Mouse (Mus musculus) hindbrain, embryonic 11.5 days (tissue): ENCODE measurements at regions not wholly inside any gene's neighbourhood (a gene's known extent, or its start where the extent isn't known, plus 50 kb on each side); places are given as distances from the start of the nearest gene placed in this dataset.
"Not testable (repeated sequence)": the region's sequence is repeated elsewhere in the genome, so short reads cannot be mapped to it uniquely, and the experiment has no call there.

Experiments
- ATAC-seq: fragments of 200-750 bp; cut with Nextera tagmentation; 2 replicates; pipeline ENCODE4 v1.8.0; 2017; ENCODE audit warnings: mild to moderate bottlenecking, moderate TSS enrichment, moderate library complexity; ENCODE audit not compliant: low FRiP score
- DNase-seq: peaks from one replicate; pipeline ENCODE4 v3.0.0-alpha.2; 2015; ENCODE audit warnings: low spot score
- H3K27ac ChIP-seq: fragments of 300-500 bp; sonication (generic); 2 replicates; pipeline ENCODE4 v1.5.1; 2014; ENCODE audit warnings: mild to moderate bottlenecking, low read depth, low read length
- H3K27me3 ChIP-seq: fragments of 300-500 bp; sonication (generic); 2 replicates; pipeline ENCODE4 v1.6.1; 2014; ENCODE audit warnings: mild to moderate bottlenecking, low read length, moderate library complexity, mixed read lengths; ENCODE audit not compliant: control insufficient read depth, insufficient read depth
- H3K36me3 ChIP-seq: fragments of 300-500 bp; sonication (generic); 2 replicates; pipeline ENCODE4 v1.6.1; 2014; ENCODE audit warnings: mild to moderate bottlenecking, low read length, moderate library complexity, mixed read lengths; ENCODE audit not compliant: control insufficient read depth, insufficient read depth
- H3K4me1 ChIP-seq: fragments of 300-500 bp; sonication (generic); replicated peaks from 2 replicates; pipeline ENCODE4 v1.6.1; 2014; ENCODE audit warnings: low read length, mixed read lengths; ENCODE audit not compliant: control insufficient read depth, insufficient read depth
- H3K4me2 ChIP-seq: fragments of 300-500 bp; sonication (generic); replicated peaks from 2 replicates; pipeline ENCODE4 v1.6.1; 2014; ENCODE audit warnings: mild to moderate bottlenecking, low read depth, low read length
- H3K4me3 ChIP-seq: fragments of 300-500 bp; sonication (generic); 2 replicates; pipeline ENCODE4 v1.5.1; 2014; ENCODE audit warnings: low read depth, low read length
- H3K9ac ChIP-seq: fragments of 300-500 bp; sonication (generic); 2 replicates; pipeline ENCODE4 v1.6.1; 2014; ENCODE audit warnings: low read depth, low read length
- H3K9me3 ChIP-seq: fragments of 300-500 bp; sonication (generic); 2 replicates; pipeline ENCODE4 v1.6.1; 2016; ENCODE audit warnings: low read length; ENCODE audit not compliant: control insufficient read depth
- WGBS: fragments of 180-500 bp; shearing (Covaris S2); extraction: QIAGEN DNeasy Blood & Tissue Kit; methylation state at CpG from one replicate; pipeline ENCODE4 v1.1.7; 2014; 5-methylcytosine and 5-hydroxymethylcytosine counted together

DNA sequence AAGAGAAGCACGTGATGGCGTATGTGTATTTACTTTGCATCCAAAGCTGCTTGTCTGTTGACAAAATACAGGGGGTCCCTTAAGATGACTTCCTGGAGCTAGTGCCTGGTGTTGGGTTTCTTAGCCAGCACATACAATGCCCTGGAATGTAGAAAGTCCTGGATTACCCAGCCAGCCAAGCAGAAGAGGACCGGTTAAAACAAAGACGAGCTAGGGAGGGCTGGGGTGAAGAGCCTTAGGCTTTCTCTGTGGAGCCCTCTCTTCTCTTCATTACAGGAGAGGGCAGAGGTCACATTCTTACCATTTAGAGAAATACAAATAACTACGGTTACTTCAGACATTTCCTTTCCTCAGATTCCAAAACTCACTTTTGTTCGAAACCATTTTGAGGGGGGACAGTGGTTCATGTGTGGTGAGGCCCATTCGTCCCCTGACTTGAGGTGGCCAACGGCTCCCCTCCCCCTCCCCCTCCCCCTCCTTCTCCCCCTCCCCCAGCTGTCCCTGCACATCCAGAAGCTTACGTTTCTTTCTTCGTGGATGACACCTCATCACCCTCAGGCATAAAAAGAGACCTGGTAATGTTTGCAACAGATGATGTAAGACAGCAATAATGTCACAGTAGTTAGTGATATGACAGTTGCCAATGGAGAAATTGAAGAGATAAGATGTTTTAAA is 275.8 kb upstream of the Arglu1 start:
- peak; percentile 53; the same call in 1 of the 2 replicates for ATAC-seq
- Histone ChIP-seq H3K4me3 (no peak overlapping the region), H3K27me3 (no peaks in the 10 kb centered on the region), H3K9me3 (no peaks in the 10 kb centered on the region), H3K4me2 (no peak overlapping the region), H3K9ac (no peak overlapping the region), H3K36me3 (no peaks in the 10 kb centered on the region), H3K4me1 (no peaks in the 10 kb centered on the region), H3K27ac (no peak overlapping the region)
- 6% methylated on average over 10 of the region's 10 CpGs for WGBS
- no peak for DNase-seq

DNA sequence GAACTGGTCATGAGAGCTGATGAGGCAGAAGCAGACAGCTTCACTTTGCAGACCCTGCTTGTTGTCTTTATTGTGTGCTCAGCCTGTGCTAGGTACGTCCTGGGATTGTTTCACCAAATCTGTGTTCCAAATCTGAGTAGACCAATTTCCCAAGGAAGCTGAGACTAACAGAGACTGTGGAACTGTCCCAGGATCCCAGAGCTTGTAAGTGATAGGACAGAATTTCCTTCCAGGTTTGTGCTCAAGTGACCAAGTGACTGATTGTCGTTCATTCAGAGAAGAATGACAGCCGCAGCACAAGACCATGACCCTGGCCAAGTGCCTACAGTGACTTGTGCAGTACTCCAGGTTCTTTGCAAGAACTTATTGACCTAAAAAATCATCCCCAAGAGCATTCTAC is 269.9 kb upstream of the Arglu1 start:
- ATAC-seq = no peak
- Histone ChIP-seq H3K9ac (no peak overlapping the region), H3K9me3 (no peaks in the 10 kb centered on the region), H3K27me3 (no peaks in the 10 kb centered on the region), H3K4me3 (no peak overlapping the region), H3K27ac (no peak overlapping the region), H3K4me2 (no peak overlapping the region), H3K36me3 (no peaks in the 10 kb centered on the region), H3K4me1 (no peaks in the 10 kb centered on the region)
- no peak for DNase-seq
- 80% methylated on average over 3 of the region's 3 CpGs for WGBS

DNA sequence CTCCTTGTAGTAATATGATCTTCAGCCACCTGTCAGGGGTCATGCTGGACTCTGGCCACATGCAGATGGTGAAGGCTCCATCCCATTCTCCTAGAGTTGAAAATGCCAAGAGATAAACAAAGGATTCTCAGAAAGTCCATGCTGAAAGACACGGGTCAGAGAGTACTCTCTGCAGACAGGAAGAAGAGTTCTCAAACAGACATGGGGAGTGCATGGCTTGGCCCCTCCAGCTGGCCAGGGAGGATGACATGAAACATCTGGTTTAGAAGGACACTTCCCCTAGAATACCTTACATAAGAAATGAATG is 269.4 kb upstream of the Arglu1 start:
- H3K27ac ChIP-seq = no peak overlapping the region
- no peaks in the 10 kb centered on the region for H3K27me3 ChIP-seq
- WGBS = 42% methylated on average over 1 of the region's 1 CpGs
- no peak overlapping the region for H3K9ac ChIP-seq
- H3K36me3 ChIP-seq = no peaks in the 10 kb centered on the region
- no peaks in the 10 kb centered on the region for H3K9me3 ChIP-seq
- no peaks in the 10 kb centered on the region for H3K4me1 ChIP-seq
- H3K4me3 ChIP-seq = no peak overlapping the region
- ATAC-seq (no peak), DNase-seq (no peak)
- no peak overlapping the region for H3K4me2 ChIP-seq

DNA sequence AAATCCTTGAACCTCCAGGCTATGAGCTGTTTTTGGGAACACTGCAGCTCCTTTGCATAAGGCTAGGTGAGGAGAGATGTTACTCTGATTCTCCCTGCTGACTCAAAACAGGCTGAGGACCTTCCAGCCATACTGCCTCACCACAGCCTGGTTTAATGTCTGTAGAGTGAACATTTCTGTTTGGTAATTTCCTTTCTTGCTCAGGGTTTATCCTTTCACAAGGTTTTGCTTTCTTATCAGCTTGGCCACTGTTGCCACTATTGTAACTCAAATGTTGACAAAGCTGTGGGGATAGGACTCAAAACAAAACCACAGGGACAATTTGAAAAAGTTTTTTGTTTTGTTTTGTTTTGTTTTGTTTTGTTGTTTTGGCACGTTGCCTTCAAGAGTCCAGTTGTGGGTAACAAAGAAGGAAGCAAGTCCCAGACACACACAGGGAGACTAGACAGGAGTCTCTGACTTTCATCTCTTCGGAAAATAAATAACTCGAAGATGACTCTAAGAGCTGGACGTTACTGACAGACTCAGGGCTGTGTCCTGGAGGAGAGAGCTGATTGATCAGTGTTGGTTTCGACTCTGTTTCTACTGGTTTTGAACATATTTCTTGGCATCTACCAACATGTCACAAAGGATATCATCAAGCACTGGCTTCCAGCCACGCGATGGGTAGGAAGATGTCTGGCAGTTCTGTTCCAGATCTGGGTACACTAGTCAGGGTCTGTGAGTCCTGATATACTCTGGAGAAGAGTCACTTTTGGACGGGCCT is 268.9 kb upstream of the Arglu1 start:
- Histone ChIP-seq H3K4me1 (no peaks in the 10 kb centered on the region), H3K36me3 (no peaks in the 10 kb centered on the region), H3K9ac (no peak overlapping the region), H3K27ac (no peak overlapping the region), H3K27me3 (no peaks in the 10 kb centered on the region), H3K9me3 (no peaks in the 10 kb centered on the region), H3K4me3 (no peak overlapping the region), H3K4me2 (no peak overlapping the region)
- 76% methylated on average over 8 of the region's 8 CpGs for WGBS
- ATAC-seq = no peak
- DNase-seq = no peak

DNA sequence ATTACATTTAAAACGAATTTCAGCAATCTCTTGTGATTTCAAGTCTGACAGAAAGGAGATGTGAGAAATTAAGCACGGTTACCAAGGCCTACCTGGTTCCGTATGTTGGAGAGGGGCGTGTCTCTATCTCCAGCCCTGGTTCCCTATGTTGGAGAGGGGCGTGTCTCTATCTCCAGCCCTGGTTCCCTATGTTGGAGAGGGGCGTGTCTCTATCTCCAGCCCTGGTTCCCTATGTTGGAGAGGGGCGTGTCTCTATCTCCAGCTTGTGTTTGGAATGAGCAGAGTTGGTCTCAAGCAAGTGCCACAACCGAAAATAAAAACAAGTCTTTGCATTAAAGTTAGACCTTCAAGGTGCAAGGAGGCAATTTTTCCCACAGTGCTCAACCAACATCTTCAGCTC is 267.8 kb upstream of the Arglu1 start:
- WGBS = 75% methylated on average over 8 of the region's 8 CpGs
- not testable (repeated sequence) for ATAC-seq

DNA sequence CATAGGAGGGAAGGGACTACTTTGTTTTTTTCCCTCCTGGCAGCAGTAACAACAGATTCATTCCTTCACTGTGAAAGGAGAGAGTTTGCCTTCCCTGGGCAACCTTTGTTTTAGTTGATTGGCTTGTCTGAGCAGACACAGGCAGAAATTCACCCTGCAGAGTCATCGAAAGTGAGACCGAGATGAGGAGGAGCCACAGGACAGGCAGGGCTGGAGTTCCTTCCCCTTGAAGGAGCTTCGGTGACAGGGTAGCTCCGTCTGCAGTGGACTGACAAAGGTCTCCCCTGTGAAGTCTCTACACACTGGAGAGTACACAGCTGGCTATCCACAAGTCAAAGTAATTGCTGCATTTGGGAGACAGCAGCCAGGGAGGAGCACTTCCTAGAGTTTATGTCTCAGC is 261.9 kb upstream of the Arglu1 start:
- no peak for ATAC-seq
- 4% methylated on average over 4 of the region's 4 CpGs for WGBS
- Histone ChIP-seq H3K4me2 (no peak overlapping the region), H3K4me1 (peaks cover 2% of the 10 kb centered on the region; the same call in 1 of the 2 replicates), H3K27ac (no peak overlapping the region), H3K36me3 (no peaks in the 10 kb centered on the region), H3K9me3 (no peaks in the 10 kb centered on the region), H3K9ac (no peak overlapping the region), H3K27me3 (no peaks in the 10 kb centered on the region), H3K4me3 (no peak overlapping the region)
- peak; percentile 11 for DNase-seq

More for the DNA sequence above, 267.8 kb upstream of the Arglu1 start:
- H3K27ac ChIP-seq, H3K4me3 ChIP-seq, H3K4me1 ChIP-seq, H3K36me3 ChIP-seq, DNase-seq, H3K27me3 ChIP-seq, H3K9me3 ChIP-seq, H3K4me2 ChIP-seq, H3K9ac ChIP-seq: not testable (repeated sequence)

DNA sequence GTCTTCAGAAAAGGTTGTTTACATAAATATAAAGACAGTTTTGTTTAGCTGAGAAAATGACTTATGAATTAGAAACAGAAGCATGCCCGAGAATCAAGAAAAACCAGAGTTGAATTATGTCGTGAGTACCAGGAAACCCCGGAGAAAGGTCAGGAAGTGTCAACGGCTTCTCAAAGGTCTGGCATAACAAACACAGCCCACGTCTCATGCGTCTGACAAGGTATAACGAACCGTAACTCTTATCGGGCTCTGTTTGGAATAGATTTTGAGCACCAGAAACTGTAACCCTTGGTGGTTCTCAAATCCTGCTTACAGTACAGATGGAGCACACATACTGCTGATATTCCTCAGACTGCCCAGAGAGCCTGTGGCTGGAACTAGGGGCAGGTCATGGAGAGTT is 260.9 kb upstream of the Arglu1 start:
- H3K4me2 ChIP-seq = no peak overlapping the region
- H3K27me3 ChIP-seq = no peaks in the 10 kb centered on the region
- no peak overlapping the region for H3K9ac ChIP-seq
- no peak overlapping the region for H3K27ac ChIP-seq
- H3K9me3 ChIP-seq = no peaks in the 10 kb centered on the region
- no peak overlapping the region for H3K4me3 ChIP-seq
- WGBS = 29% methylated on average over 9 of the region's 9 CpGs
- ATAC-seq = no peak
- H3K36me3 ChIP-seq = no peaks in the 10 kb centered on the region
- peaks cover 2% of the 10 kb centered on the region; the same call in 1 of the 2 replicates for H3K4me1 ChIP-seq
- DNase-seq = no peak

DNA sequence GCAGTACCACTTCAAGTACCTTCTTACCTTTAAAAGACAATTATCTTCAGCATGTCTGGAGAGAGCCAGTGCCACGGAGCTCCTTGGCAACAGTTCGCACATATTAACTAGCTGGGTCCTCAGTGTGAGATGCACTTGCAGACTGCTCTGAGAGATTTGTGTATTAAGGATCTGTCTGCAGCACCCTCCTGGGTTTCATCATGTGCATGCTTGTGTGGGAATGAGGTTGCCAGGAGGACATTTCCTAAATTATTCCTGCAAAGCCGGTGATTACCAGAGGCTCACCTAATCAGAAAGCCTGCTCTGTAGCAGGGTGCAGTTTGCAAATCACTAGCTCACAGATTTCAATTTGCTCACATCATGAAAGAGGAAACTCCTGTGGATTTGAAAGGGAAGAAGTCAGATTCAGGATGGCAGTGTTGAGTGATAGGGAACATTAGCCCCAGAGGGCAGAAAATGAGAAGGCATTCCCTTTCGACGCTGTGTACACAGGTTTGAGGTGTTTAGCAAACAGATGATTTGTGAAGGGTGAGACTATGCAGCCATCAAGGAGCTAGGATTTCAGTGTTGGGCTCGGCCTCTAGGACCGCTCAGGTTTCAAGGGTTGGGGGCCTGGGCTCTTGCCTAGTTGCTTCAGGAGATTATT is 257.3 kb upstream of the Arglu1 start:
- H3K9ac ChIP-seq = no peak overlapping the region
- no peaks in the 10 kb centered on the region for H3K36me3 ChIP-seq

More for the DNA sequence above, 257.3 kb upstream of the Arglu1 start:
- WGBS = 46% methylated on average over 7 of the region's 7 CpGs
- ATAC-seq (no peak), DNase-seq (peak; percentile 16)
- Histone ChIP-seq H3K27ac (no peak overlapping the region), H3K4me3 (no peak overlapping the region), H3K4me2 (no peak overlapping the region), H3K4me1 (peaks cover 2% of the 10 kb centered on the region; the same call in 1 of the 2 replicates), H3K9me3 (no peaks in the 10 kb centered on the region), H3K27me3 (no peaks in the 10 kb centered on the region)
